Mouse (Mus musculus) heart, postnatal 36 days (tissue): ENCODE data around the gene Rhox4a. TPM values are rescaled to one million over a fixed set of nuclear protein-coding genes. Genes with fewer than 3 reads are reported as not detected.
"Not testable (repeated sequence)": the region's sequence is repeated elsewhere in the genome, so short reads cannot be mapped to it uniquely, and the experiment has no call there.

Source experiments
- DNase-seq, 2 experiments: peaks; one replicate each; pipeline ENCODE4 v3.0.0; 2021 to 2022
- intact Hi-C: fragments of 180-260 bp; cut with DNase I; formaldehyde crosslinking; loops from one replicate; pipeline ENCODE4 v1.15.1; 2025
- total RNA-seq, 2 experiments: library from RNA; stranded (reverse); gene quantifications; 2 replicates each; pipeline ENCODE4 v1.2.3; 2021

Rhox4a gene
- not detected for total RNA-seq

- intact Hi-C loops, DNase-seq: not testable (repeated sequence)
These were observed at the start of gene Rhox4a for GRCm38 (mm10) chrX:37265038-37265437. Gene Rhox4a (plus strand): TSS chrX:37265338.

GRCm38 (mm10) chrX:37222158-37222557 is 43.0 kb upstream of the Rhox4a start, which contains the start of gene Rhox1:
Gene Rhox1 (minus strand): TSS chrX:37222258.
- intact Hi-C loops, DNase-seq: not testable (repeated sequence)

GRCm38 (mm10) chrX:37244676-37245075 is 20.5 kb upstream of the Rhox4a start, which contains the start of gene Rhox2a:
Gene Rhox2a (plus strand): TSS chrX:37244976.
- DNase-seq, intact Hi-C loops: not testable (repeated sequence)

GRCm38 (mm10) chrX:37249619-37250018 is 15.5 kb upstream of the Rhox4a start, which contains the start of gene Rhox3a:
Gene Rhox3a (plus strand): TSS chrX:37249919.
- intact Hi-C loops, DNase-seq: not testable (repeated sequence)

Other genes with a start within 250 kb of the Rhox4a start
- not detected for gene Sowahd, start 216.5 kb upstream of the Rhox4a start, total RNA-seq
- 100 to 1,000 TPM; 303 to 327 TPM for gene Rpl39, start 179.9 kb upstream of the Rhox4a start, total RNA-seq
- gene Upf3b, start 155.0 kb upstream of the Rhox4a start, total RNA-seq: 1 to 10 TPM; 7.9 to 8.0 TPM
- gene Nkap, start 138.5 kb upstream of the Rhox4a start, total RNA-seq: 1 to 10 TPM; 9.2 to 9.9 TPM
- gene Akap14, start 96.5 kb upstream of the Rhox4a start, total RNA-seq: not detected
- 100 to 1,000 TPM; 905 to 914 TPM for gene Ndufa1, start 74.2 kb upstream of the Rhox4a start, total RNA-seq
- 1 to 10 TPM; 2.1 to 2.6 TPM for gene Rnf113a1, start 74.1 kb upstream of the Rhox4a start, total RNA-seq
- not detected for gene Gm9, start 54.3 kb upstream of the Rhox4a start, total RNA-seq
- gene Rhox1, start 43.1 kb upstream of the Rhox4a start, total RNA-seq: not detected
- not detected for gene Rhox2a, start 20.4 kb upstream of the Rhox4a start, total RNA-seq
- not detected for gene Rhox3a, start 15.4 kb upstream of the Rhox4a start, total RNA-seq
- not detected for gene Rhox3a2, start 114.7 kb downstream of the Rhox4a start, total RNA-seq
- not detected for gene Rhox4a2, start 125.5 kb downstream of the Rhox4a start, total RNA-seq
- not detected for gene Rhox2b, start 146.7 kb downstream of the Rhox4a start, total RNA-seq
- gene Rhox4b, start 167.2 kb downstream of the Rhox4a start, total RNA-seq: not detected
- gene Rhox2c, start 188.3 kb downstream of the Rhox4a start, total RNA-seq: not detected
- gene Rhox3c, start 193.2 kb downstream of the Rhox4a start, total RNA-seq: not detected
- gene Rhox4c, start 215.0 kb downstream of the Rhox4a start, total RNA-seq: not detected
- not detected for gene Rhox2d, start 228.1 kb downstream of the Rhox4a start, total RNA-seq
- not detected for gene Rhox4d, start 249.0 kb downstream of the Rhox4a start, total RNA-seq